Mouse (Mus musculus): ENCODE results near the gene Olfr282. TPM values are rescaled to one million over a fixed set of nuclear protein-coding genes. Genes with fewer than 3 reads are reported as not detected.

The Olfr282 gene
- polyA plus RNA-seq (2015; fragmentation: Illumina TruSeq; extraction: RNeasy Lipid Tissue Mini Kit (QIAGEN cat#74804); ENCODE audit: low read depth, low replicate concordance) = not detected

DNA sequence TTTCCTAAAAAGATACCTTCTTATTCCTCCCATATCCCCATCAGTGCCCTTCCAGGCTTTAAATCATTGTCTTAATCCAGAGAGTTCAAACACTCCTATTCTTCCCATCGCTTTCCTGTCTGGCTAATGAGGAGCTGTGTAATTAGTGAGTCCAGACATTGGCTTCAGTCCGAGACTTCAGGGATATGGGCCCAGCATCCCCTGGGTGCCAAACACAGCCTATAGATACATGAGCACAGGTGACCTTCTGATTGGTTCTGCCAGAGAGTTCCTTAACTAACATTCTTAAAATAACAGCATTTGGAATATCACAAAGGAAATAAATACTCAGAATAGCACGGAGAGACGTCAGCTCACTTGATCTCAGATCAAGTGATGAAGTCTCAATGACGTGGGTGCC, at the start of gene Olfr282:
Gene Olfr282 (plus strand): TSS at position 301 of the 400 bp plus-strand sequence.

GRCm38 (mm10) chr15:98452288-98452687, 21.3 kb downstream of the Olfr282 start, which contains the start of gene Olfr281:
Gene Olfr281, plus strand, starts transcription at chr15:98452588.

DNA sequence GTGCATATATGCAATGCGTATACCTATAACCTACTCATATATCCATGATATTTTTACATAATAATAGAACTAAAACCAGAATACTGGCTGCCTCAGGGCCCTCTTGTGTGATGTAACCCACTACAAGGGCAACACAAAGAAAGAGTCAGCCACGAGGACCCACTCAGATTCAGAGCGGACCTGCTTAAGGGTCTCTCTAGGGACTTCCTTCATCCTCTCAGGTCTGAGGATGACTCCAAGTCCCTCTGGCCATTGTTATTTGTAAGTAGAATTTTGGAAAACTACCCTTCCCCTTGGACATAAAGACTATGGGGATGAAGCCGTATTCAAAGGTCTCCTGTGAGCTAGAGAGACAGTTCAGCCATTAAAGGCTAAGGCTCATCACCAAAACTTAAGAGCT, 38.6 kb downstream of the Olfr282 start, which contains the start of gene OR5BS1P:
Gene OR5BS1P (plus strand): TSS at position 301 of the 400 bp plus-strand sequence.

DNA sequence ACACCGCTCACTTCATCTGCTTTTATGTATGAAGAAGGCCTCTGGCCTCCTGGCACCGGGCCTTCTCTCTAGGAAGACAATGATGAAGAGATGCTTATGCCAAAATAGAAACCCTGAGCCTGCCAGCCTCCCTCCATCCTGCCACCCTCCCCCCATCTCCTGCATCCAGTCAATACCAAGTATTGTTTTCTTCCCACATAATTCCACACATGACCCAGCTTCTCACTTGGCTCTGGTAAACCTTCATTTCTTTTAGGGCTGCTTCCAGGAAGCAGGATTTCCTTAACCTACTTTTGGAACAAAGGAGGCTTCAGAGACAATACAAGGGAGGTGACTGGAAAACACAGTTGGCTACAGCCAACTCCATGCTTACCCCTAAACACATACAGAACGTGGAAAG, 51.7 kb downstream of the Olfr282 start, which contains the start of gene Lalba:
Gene Lalba (minus strand): TSS at position 21 of the 400 bp plus-strand sequence.

Other genes starting within 250 kb of the Olfr282 start
- gene Olfr288, start 235.7 kb upstream of the Olfr282 start, polyA plus RNA-seq (2015; fragmentation: Illumina TruSeq; extraction: RNeasy Lipid Tissue Mini Kit (QIAGEN cat#74804); ENCODE audit: low read depth, low replicate concordance) = not detected
- gene Gm44579, start 210.2 kb upstream of the Olfr282 start, polyA plus RNA-seq (2015; fragmentation: Illumina TruSeq; extraction: RNeasy Lipid Tissue Mini Kit (QIAGEN cat#74804); ENCODE audit: low read depth, low replicate concordance) = not detected
- gene Olfr287, start 210.2 kb upstream of the Olfr282 start, polyA plus RNA-seq (2015; fragmentation: Illumina TruSeq; extraction: RNeasy Lipid Tissue Mini Kit (QIAGEN cat#74804); ENCODE audit: low read depth, low replicate concordance) = 13.2 TPM
- not detected for gene Olfr286, start 196.8 kb upstream of the Olfr282 start, polyA plus RNA-seq (2015; fragmentation: Illumina TruSeq; extraction: RNeasy Lipid Tissue Mini Kit (QIAGEN cat#74804); ENCODE audit: low read depth, low replicate concordance)
- not detected for gene H1fnt, start 173.9 kb upstream of the Olfr282 start, polyA plus RNA-seq (2015; fragmentation: Illumina TruSeq; extraction: RNeasy Lipid Tissue Mini Kit (QIAGEN cat#74804); ENCODE audit: low read depth, low replicate concordance)
- gene Zfp641, start 135.1 kb upstream of the Olfr282 start, polyA plus RNA-seq (2015; fragmentation: Illumina TruSeq; extraction: RNeasy Lipid Tissue Mini Kit (QIAGEN cat#74804); ENCODE audit: low read depth, low replicate concordance) = 7.7 TPM
- gene Olfr285, start 113.9 kb upstream of the Olfr282 start, polyA plus RNA-seq (2015; fragmentation: Illumina TruSeq; extraction: RNeasy Lipid Tissue Mini Kit (QIAGEN cat#74804); ENCODE audit: low read depth, low replicate concordance) = not detected
- gene Olfr284, start 90.2 kb upstream of the Olfr282 start, polyA plus RNA-seq (2015; fragmentation: Illumina TruSeq; extraction: RNeasy Lipid Tissue Mini Kit (QIAGEN cat#74804); ENCODE audit: low read depth, low replicate concordance) = not detected
- gene Olfr283, start 50.3 kb upstream of the Olfr282 start, polyA plus RNA-seq (2015; fragmentation: Illumina TruSeq; extraction: RNeasy Lipid Tissue Mini Kit (QIAGEN cat#74804); ENCODE audit: low read depth, low replicate concordance) = not detected
- not detected for gene Olfr281, start 21.4 kb downstream of the Olfr282 start, polyA plus RNA-seq (2015; fragmentation: Illumina TruSeq; extraction: RNeasy Lipid Tissue Mini Kit (QIAGEN cat#74804); ENCODE audit: low read depth, low replicate concordance)
- gene OR5BS1P, start 38.7 kb downstream of the Olfr282 start, polyA plus RNA-seq (2015; fragmentation: Illumina TruSeq; extraction: RNeasy Lipid Tissue Mini Kit (QIAGEN cat#74804); ENCODE audit: low read depth, low replicate concordance) = not detected
- not detected for gene Lalba, start 51.5 kb downstream of the Olfr282 start, polyA plus RNA-seq (2015; fragmentation: Illumina TruSeq; extraction: RNeasy Lipid Tissue Mini Kit (QIAGEN cat#74804); ENCODE audit: low read depth, low replicate concordance)
- gene Olfr279, start 61.2 kb downstream of the Olfr282 start, polyA plus RNA-seq (2015; fragmentation: Illumina TruSeq; extraction: RNeasy Lipid Tissue Mini Kit (QIAGEN cat#74804); ENCODE audit: low read depth, low replicate concordance) = not detected
- gene Kansl2, start 103.0 kb downstream of the Olfr282 start, polyA plus RNA-seq (2015; fragmentation: Illumina TruSeq; extraction: RNeasy Lipid Tissue Mini Kit (QIAGEN cat#74804); ENCODE audit: low read depth, low replicate concordance) = 57.3 TPM
- 24.5 TPM for gene Ccnt1, start 139.7 kb downstream of the Olfr282 start, polyA plus RNA-seq (2015; fragmentation: Illumina TruSeq; extraction: RNeasy Lipid Tissue Mini Kit (QIAGEN cat#74804); ENCODE audit: low read depth, low replicate concordance)
- not detected for gene 4930415O20Rik, start 139.8 kb downstream of the Olfr282 start, polyA plus RNA-seq (2015; fragmentation: Illumina TruSeq; extraction: RNeasy Lipid Tissue Mini Kit (QIAGEN cat#74804); ENCODE audit: low read depth, low replicate concordance)
- 31.7 TPM for gene Adcy6, start 178.9 kb downstream of the Olfr282 start, polyA plus RNA-seq (2015; fragmentation: Illumina TruSeq; extraction: RNeasy Lipid Tissue Mini Kit (QIAGEN cat#74804); ENCODE audit: low read depth, low replicate concordance)
- gene Cacnb3, start 199.6 kb downstream of the Olfr282 start, polyA plus RNA-seq (2015; fragmentation: Illumina TruSeq; extraction: RNeasy Lipid Tissue Mini Kit (QIAGEN cat#74804); ENCODE audit: low read depth, low replicate concordance) = 201 TPM
- gene Ddx23, start 231.7 kb downstream of the Olfr282 start, polyA plus RNA-seq (2015; fragmentation: Illumina TruSeq; extraction: RNeasy Lipid Tissue Mini Kit (QIAGEN cat#74804); ENCODE audit: low read depth, low replicate concordance) = 52.9 TPM
- gene Rnd1, start 246.2 kb downstream of the Olfr282 start, polyA plus RNA-seq (2015; fragmentation: Illumina TruSeq; extraction: RNeasy Lipid Tissue Mini Kit (QIAGEN cat#74804); ENCODE audit: low read depth, low replicate concordance) = 30.1 TPM